Mouse (Mus musculus) neural tube, embryonic 14.5 days (tissue): ENCODE measurements around the gene Gm5773. TPM values are rescaled to one million over a fixed set of nuclear protein-coding genes. Genes with fewer than 3 reads are reported as not detected.
"Not testable (repeated sequence)": the region's sequence is repeated elsewhere in the genome, so short reads cannot be mapped to it uniquely, and the experiment has no call there.

Source experiments
- ATAC-seq: fragments of 200-750 bp; cut with Nextera tagmentation; 2 replicates; pipeline ENCODE4 v1.8.0; 2017; ENCODE audit warnings: low read depth, mild to moderate bottlenecking, moderate TSS enrichment, moderate library complexity
- H3K27ac ChIP-seq: fragments of 300-500 bp; sonication (generic); 2 replicates; pipeline ENCODE4 v1.5.1; 2014; ENCODE audit warnings: low read depth, mild to moderate bottlenecking, control low read depth, low read length, moderate library complexity, mixed read lengths
- H3K27me3 ChIP-seq: fragments of 300-500 bp; sonication (generic); 2 replicates; pipeline ENCODE4 v1.6.1; 2014; ENCODE audit warnings: low read length; ENCODE audit not compliant: control insufficient read depth, insufficient read depth
- H3K36me3 ChIP-seq: fragments of 300-500 bp; sonication (generic); 2 replicates; pipeline ENCODE4 v1.6.1; 2014; ENCODE audit warnings: low read length, mixed read lengths; ENCODE audit not compliant: control insufficient read depth, insufficient read depth
- H3K4me1 ChIP-seq: fragments of 300-500 bp; sonication (generic); 2 replicates; pipeline ENCODE4 v1.6.1; 2014; ENCODE audit warnings: low read length; ENCODE audit not compliant: control insufficient read depth, insufficient read depth
- H3K4me2 ChIP-seq: fragments of 300-500 bp; sonication (generic); 2 replicates; pipeline ENCODE4 v1.6.1; 2014; ENCODE audit warnings: mild to moderate bottlenecking, low read depth, low read length, control low read depth
- H3K4me3 ChIP-seq: fragments of 300-500 bp; sonication (generic); 2 replicates; pipeline ENCODE4 v1.5.1; 2014; ENCODE audit warnings: low read depth, low read length, control low read depth, mixed read lengths
- H3K9ac ChIP-seq: fragments of 300-500 bp; sonication (generic); replicated peaks from 2 replicates; pipeline ENCODE4 v1.6.1; 2014; ENCODE audit warnings: low read depth, mild to moderate bottlenecking, control low read depth, low read length, mixed read lengths
- H3K9me3 ChIP-seq: fragments of 300-500 bp; sonication (generic); 2 replicates; pipeline ENCODE4 v1.6.1; 2016; ENCODE audit warnings: low read length; ENCODE audit not compliant: control insufficient read depth
- WGBS: fragments of 180-500 bp; shearing (Covaris S2); extraction: QIAGEN DNeasy Blood & Tissue Kit; methylation state at CpG from one replicate; pipeline ENCODE4 v1.1.7; 2014; 5-methylcytosine and 5-hydroxymethylcytosine counted together
- polyA plus RNA-seq: library from polyadenylated mRNA; unstranded; fragments of >200 nt; fragmentation: Nextera tagmentation; extraction: Ambion mirVana; gene quantifications from 2 replicates; pipeline ENCODE4 v1.2.1, GENCODE M21; 2014

Gm5773 gene
- polyA plus RNA-seq = not detected in 2 replicates

- not testable (repeated sequence) for H3K36me3 ChIP-seq, H3K9ac ChIP-seq, H3K4me2 ChIP-seq, H3K4me3 ChIP-seq, H3K9me3 ChIP-seq, H3K27me3 ChIP-seq, ATAC-seq, H3K27ac ChIP-seq, H3K4me1 ChIP-seq
- WGBS = 88% methylated on average over 1 of the region's 1 CpGs
Measured at GRCm38 (mm10) chr3:93772700-93773099, at the start of gene Gm5773. Gene Gm5773 (plus strand): TSS chr3:93773000.

GRCm38 (mm10) chr3:93745475-93745874 is 27.3 kb upstream of the Gm5773 start:
- H3K27ac ChIP-seq, H3K9me3 ChIP-seq, H3K27me3 ChIP-seq, H3K4me2 ChIP-seq, H3K9ac ChIP-seq, H3K36me3 ChIP-seq, H3K4me3 ChIP-seq, ATAC-seq, H3K4me1 ChIP-seq: not testable (repeated sequence)
- WGBS = 90% methylated on average over 1 of the region's 1 CpGs

DNA sequence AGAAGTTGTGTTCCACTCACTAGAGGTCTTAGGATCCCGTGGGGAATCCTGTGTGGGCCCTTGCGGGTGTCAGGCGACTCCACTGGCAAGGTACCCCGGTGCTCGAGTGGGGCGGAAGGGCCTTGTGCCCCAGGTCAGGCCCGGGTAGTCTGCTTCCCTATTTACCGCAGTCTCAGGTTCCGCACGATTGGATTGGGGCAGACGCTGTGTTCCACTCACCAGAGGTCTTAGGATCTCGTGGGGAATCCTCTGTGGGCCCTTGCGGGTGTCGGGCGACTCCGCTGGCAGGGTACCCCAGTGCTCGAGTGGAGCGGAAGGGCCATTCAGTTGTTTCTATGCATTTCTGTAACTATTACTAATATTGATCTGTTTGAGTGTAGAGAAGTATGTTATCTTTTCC is 18.8 kb upstream of the Gm5773 start:
- not testable (repeated sequence) for H3K4me1 ChIP-seq, ATAC-seq
- 89% methylated on average over 17 of the region's 18 CpGs for WGBS

GRCm38 (mm10) chr3:93796098-93796497 is 23.3 kb downstream of the Gm5773 start, which contains the start of gene Tdpoz4:
Gene Tdpoz4 (plus strand): TSS chr3:93796398.
- H3K9ac ChIP-seq, H3K27me3 ChIP-seq, H3K36me3 ChIP-seq, H3K4me1 ChIP-seq, ATAC-seq, H3K27ac ChIP-seq, H3K4me3 ChIP-seq, H3K9me3 ChIP-seq, H3K4me2 ChIP-seq: not testable (repeated sequence)

More for the DNA sequence above, 18.8 kb upstream of the Gm5773 start:
- not testable (repeated sequence) for H3K27me3 ChIP-seq, H3K9me3 ChIP-seq, H3K4me3 ChIP-seq, H3K36me3 ChIP-seq, H3K9ac ChIP-seq, H3K4me2 ChIP-seq, H3K27ac ChIP-seq

GRCm38 (mm10) chr3:93813341-93813740 is 40.5 kb downstream of the Gm5773 start:
- H3K9ac ChIP-seq, H3K27ac ChIP-seq, ATAC-seq: not testable (repeated sequence)

More at GRCm38 (mm10) chr3:93813341-93813740, 40.5 kb downstream of the Gm5773 start:
- not testable (repeated sequence) for H3K4me1 ChIP-seq, H3K9me3 ChIP-seq, H3K4me2 ChIP-seq, H3K36me3 ChIP-seq, H3K27me3 ChIP-seq, H3K4me3 ChIP-seq

Other genes starting within 250 kb of the Gm5773 start
- gene S100a10, start 217.9 kb upstream of the Gm5773 start, polyA plus RNA-seq = 176 and 300 TPM in 2 replicates
- not detected in 2 replicates for gene Tdpoz2, start 120.3 kb upstream of the Gm5773 start, polyA plus RNA-seq
- gene Tdpoz1, start 96.7 kb upstream of the Gm5773 start, polyA plus RNA-seq = not detected in 2 replicates
- gene Gm37596, start 79.9 kb upstream of the Gm5773 start, polyA plus RNA-seq = not detected in 2 replicates
- gene Tdpoz4, start 23.4 kb downstream of the Gm5773 start, polyA plus RNA-seq = not detected in 2 replicates
- not detected in 2 replicates for gene Tdpoz3, start 53.0 kb downstream of the Gm5773 start, polyA plus RNA-seq
- gene Gm9117, start 170.5 kb downstream of the Gm5773 start, polyA plus RNA-seq = not detected in 2 replicates
- not detected in 2 replicates for gene Tdpoz5, start 188.3 kb downstream of the Gm5773 start, polyA plus RNA-seq